Mouse (Mus musculus) CH12.LX (cell line): ENCODE measurements around the gene Plac8. TPM values are rescaled to one million over a fixed set of nuclear protein-coding genes. Genes with fewer than 3 reads are reported as not detected.

Experiments
- DNase-seq: peaks from one replicate; pipeline ENCODE4 v3.0.0-alpha.2; 2013; ENCODE audit errors: extremely low read depth
- H3K27ac ChIP-seq: 2 replicates; pipeline ENCODE4 v1.5.1; 2012; ENCODE audit warnings: low read depth, mild to moderate bottlenecking, control low read depth, moderate library complexity; ENCODE audit not compliant: insufficient read depth
- H3K27me3 ChIP-seq: replicated peaks from 2 replicates; pipeline ENCODE3; 2012; ENCODE audit warnings: inconsistent platforms
- H3K36me3 ChIP-seq, 2 experiments: replicated peaks in 1 of 2; 2 replicates each; pipeline versions ENCODE3 to v1.6.1; 2012; ENCODE audit warnings: inconsistent platforms in 1 of 2, low read length in 1 of 2, mild to moderate bottlenecking in 1 of 2, mixed read lengths in 1 of 2, moderate library complexity in 1 of 2; ENCODE audit not compliant: control insufficient read depth in 1 of 2, insufficient read depth in 1 of 2
- H3K4me1 ChIP-seq, 2 experiments: 2 replicates each; pipeline ENCODE4 v1.6.1; 2012; ENCODE audit warnings: inconsistent platforms in 1 of 2, moderate library complexity in 1 of 2; ENCODE audit not compliant: insufficient read depth in 2 of 2, control insufficient read depth in 1 of 2
- H3K4me2 ChIP-seq: 2 replicates; pipeline ENCODE4 v1.6.1; 2012; ENCODE audit warnings: low read depth, mild to moderate bottlenecking, control low read depth; ENCODE audit not compliant: poor library complexity, insufficient read depth, severe bottlenecking
- H3K4me3 ChIP-seq, 3 experiments: fragments of 150-350 bp in 1 of 3; sonication (generic) in 1 of 3; replicated peaks in 1 of 3; 2 replicates each; pipeline versions ENCODE3 to v1.5.1; 2011 to 2012; ENCODE audit warnings: low read depth in 2 of 3, low read length in 2 of 3, mild to moderate bottlenecking in 2 of 3, moderate library complexity in 2 of 3, control low read depth in 1 of 3, improper control_type of control experiment in 1 of 3, inconsistent platforms in 1 of 3, mixed read lengths in 1 of 3; ENCODE audit not compliant: poor library complexity in 1 of 3
- H3K79me2 ChIP-seq: replicated peaks from 2 replicates; pipeline ENCODE4 v1.6.1; 2012; ENCODE audit warnings: mild to moderate bottlenecking, moderate library complexity; ENCODE audit not compliant: control insufficient read depth, poor library complexity, insufficient read depth, severe bottlenecking; ENCODE audit errors: extremely low read depth
- H3K9ac ChIP-seq: 2 replicates; pipeline ENCODE4 v1.6.1; 2012; ENCODE audit warnings: low read depth, mild to moderate bottlenecking, control low read depth, moderate library complexity; ENCODE audit not compliant: insufficient read depth
- H3K9me3 ChIP-seq: replicated peaks from 2 replicates; pipeline ENCODE3; 2012; ENCODE audit warnings: low read length, inconsistent platforms, mixed read lengths
- BHLHE40 ChIP-seq: IDR thresholded peaks from 2 replicates; pipeline ENCODE4 v1.6.1; 2011; ENCODE audit warnings: mild to moderate bottlenecking, low read depth, low read length, improper control_type of control experiment
- CHD1 ChIP-seq: IDR thresholded peaks from 2 replicates; pipeline ENCODE4 v1.6.1; 2012; ENCODE audit warnings: low read depth, low read length, improper control_type of control experiment, inconsistent platforms
- EP300 ChIP-seq: IDR thresholded peaks from 2 replicates; pipeline ENCODE4 v1.6.1; 2011; ENCODE audit warnings: low read length, improper control_type of control experiment
- ETS1 ChIP-seq: conservative IDR thresholded peaks from 2 replicates; pipeline ENCODE4 v1.6.1; 2012; ENCODE audit warnings: low read depth, mild to moderate bottlenecking, inconsistent platforms, low read length, improper control_type of control experiment, moderate library complexity
- JUND ChIP-seq: conservative IDR thresholded peaks from 2 replicates; pipeline ENCODE4 v1.6.1; 2011; ENCODE audit warnings: low read depth, low read length, improper control_type of control experiment
- MAFK ChIP-seq: IDR thresholded peaks from 2 replicates; pipeline ENCODE4 v1.6.1; 2011; ENCODE audit warnings: low read length, improper control_type of control experiment; ENCODE audit not compliant: insufficient replicate concordance
- MAX ChIP-seq: IDR thresholded peaks from 2 replicates; pipeline ENCODE4 v1.6.1; 2011; ENCODE audit warnings: low read length, improper control_type of control experiment
- MXI1 ChIP-seq: IDR thresholded peaks from 2 replicates; pipeline ENCODE4 v1.6.1; 2011; ENCODE audit warnings: mild to moderate bottlenecking, low read depth, low read length, improper control_type of control experiment
- MYC ChIP-seq: IDR thresholded peaks from 2 replicates; pipeline ENCODE4 v1.6.1; 2011; ENCODE audit warnings: low read depth, mild to moderate bottlenecking, improper control_type of control experiment, low read length
- NELFE ChIP-seq: IDR thresholded peaks from 2 replicates; pipeline ENCODE4 v1.6.1; 2011; ENCODE audit warnings: low read depth, low read length, improper control_type of control experiment
- PAX5 ChIP-seq: IDR thresholded peaks from 2 replicates; pipeline ENCODE4 v1.6.1; 2012; ENCODE audit warnings: low read length, inconsistent platforms, mixed read lengths
- USF2 ChIP-seq: conservative IDR thresholded peaks from 2 replicates; pipeline ENCODE4 v1.6.1; 2011; ENCODE audit warnings: low read depth, low read length, improper control_type of control experiment
- dilution Hi-C: fragments of 300-500 bp; cut with MboI; formaldehyde crosslinking; loops from 2 replicates; pipeline ENCODE4 v1.14.3; 2020; ENCODE audit warnings: low sequenced_read_pairs; ENCODE audit not compliant: extremely low pct_unique_long_range_greater_than_20kb, extremely low pct_ligation_motif_present
- in situ Hi-C: fragments of 300-500 bp; cut with MboI; formaldehyde crosslinking; loops from 3 replicates; pipeline ENCODE4 v1.14.3; 2019; ENCODE audit warnings: low sequenced_read_pairs, low pct_ligation_motif_present, low pct_unique_long_range_greater_than_20kb, mixed read lengths
- polyA plus RNA-seq: library from polyadenylated mRNA; unstranded; fragments of >175 nt; gene quantifications from 2 replicates; pipeline ENCODE4 v1.2.1, GENCODE M21; 2012; ENCODE audit warnings: low read depth; ENCODE audit not compliant: insufficient read length
- total RNA-seq, 2 experiments: library from RNA; depleted of rRNA; stranded (reverse); fragments of 300-350 nt in 1 of 2; fragments of >200 nt in 1 of 2; gene quantifications; 2 replicates each; pipeline ENCODE4 v1.2.3; 2012 to 2014

Plac8 gene
- total and polyA plus RNA-seq, 3 experiments: 64.3 to 258 (median 161) TPM

DNA sequence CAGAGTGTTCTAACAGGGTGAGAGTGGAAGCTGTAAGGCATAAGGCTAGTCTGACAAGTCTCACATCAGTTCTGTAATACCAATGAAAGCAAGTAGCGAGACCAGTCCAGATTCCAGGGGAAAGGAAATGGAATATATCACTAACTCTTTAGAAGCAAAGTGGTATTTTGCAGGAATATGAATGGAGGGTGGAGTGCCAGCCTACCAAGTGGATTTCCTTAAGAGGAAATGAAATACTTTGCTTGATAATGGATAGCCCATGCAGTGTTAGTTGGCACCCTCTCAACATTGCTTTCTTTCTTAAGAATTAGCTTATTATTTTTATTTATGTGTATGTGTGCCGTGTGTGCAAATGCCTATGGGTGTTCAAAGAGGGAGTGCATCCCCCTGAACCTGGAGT, 51.8 kb downstream of the Plac8 start:
- TF ChIP-seq NELFE (no peak), BHLHE40 (no peak), EP300 (no peak), MYC (no peak), JUND (no peak), MAFK (no peak)
- TF ChIP-seq, all 38 proteins: peak for 0
- no peaks in the 10 kb centered on the region for H3K9me3 ChIP-seq
- H3K4me3 ChIP-seq: peak overlapping the region in 2 of 3 experiments; percentile 21 to 83
- dilution Hi-C loops (no loop called here), in situ Hi-C loops (no loop called here)
- H3K9ac ChIP-seq: peak overlapping the region; percentile 61; the same call in 1 of the 2 replicates
- no peak overlapping the region for H3K27ac ChIP-seq
- no peaks in the 10 kb centered on the region for H3K27me3 ChIP-seq
- peaks cover 64% of the 10 kb centered on the region for H3K79me2 ChIP-seq
- peaks cover 2 to 19% of the 10 kb centered on the region in 2 experiments for H3K36me3 ChIP-seq
- no peak for DNase-seq
- H3K4me1 ChIP-seq: peaks cover 2 to 56% of the 10 kb centered on the region in 2 experiments; a peak in 2 of 4 replicates
- peak overlapping the region; percentile 85 for H3K4me2 ChIP-seq

DNA sequence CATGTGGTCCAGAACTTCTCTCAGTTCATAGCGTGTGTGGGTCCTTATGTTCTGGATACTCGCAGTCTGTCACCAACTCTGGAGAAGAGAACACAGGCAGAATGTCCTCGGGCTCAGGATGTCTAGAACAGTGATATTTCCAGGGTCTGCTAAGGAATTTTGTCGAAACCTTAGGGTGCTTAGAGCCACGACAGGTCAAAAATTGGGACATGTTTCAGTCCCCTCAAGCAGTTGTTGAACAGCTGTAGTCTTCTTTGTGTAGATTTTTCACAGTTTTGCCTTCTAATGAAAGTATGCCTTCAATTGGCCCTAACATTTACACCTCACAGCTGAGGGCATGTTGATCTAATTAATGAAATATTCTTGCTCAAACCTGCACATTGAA, 53.0 kb downstream of the Plac8 start:
- peaks cover 4 to 51% of the 10 kb centered on the region in 2 experiments; a peak in 2 of 4 replicates for H3K4me1 ChIP-seq
- peaks cover 0 to 15% of the 10 kb centered on the region in 2 experiments for H3K36me3 ChIP-seq
- in situ Hi-C loops: no loop called here
- DNase-seq: no peak
- TF ChIP-seq USF2: no peak
- no peak for TF ChIP-seq MAX
- 0 out of 2 replicates have a peak, but pooled peaks have one; percentile 61 for TF ChIP-seq CHD1
- TF ChIP-seq NELFE: no peak
- TF ChIP-seq PAX5: no peak
- TF ChIP-seq ETS1: no peak
- no peak for TF ChIP-seq MXI1
- no peak for TF ChIP-seq MYC
- no peaks in the 10 kb centered on the region for H3K9me3 ChIP-seq
- peak overlapping the region; percentile 94 for H3K4me2 ChIP-seq
- dilution Hi-C loops: no loop called here
- no peaks in the 10 kb centered on the region for H3K27me3 ChIP-seq
- H3K27ac ChIP-seq: no peak overlapping the region
- H3K4me3 ChIP-seq: peak overlapping the region; percentile 64 to 83 (median 81)
- H3K79me2 ChIP-seq: peaks cover 52% of the 10 kb centered on the region
- H3K9ac ChIP-seq: peak overlapping the region; percentile 60
